Mouse (Mus musculus): ENCODE measurements at regions not wholly inside any gene's neighbourhood (a gene's known extent, or its start where the extent isn't known, plus 50 kb on each side); places are given as distances from the start of the nearest gene placed in this dataset.

- no peak for TF ChIP-seq CTCF (IDR thresholded peaks at IDR 0.05)
- no peak for TF ChIP-seq EP300 (IDR thresholded peaks at IDR 0.05)
These were observed 376.9 kb downstream of the Gpat3 start for GRCm38 (mm10) chr5:101222390-101222789.

All from lung, postnatal 0 days (tissue).